Mouse (Mus musculus): ENCODE data around the gene Gas6.

DNA sequence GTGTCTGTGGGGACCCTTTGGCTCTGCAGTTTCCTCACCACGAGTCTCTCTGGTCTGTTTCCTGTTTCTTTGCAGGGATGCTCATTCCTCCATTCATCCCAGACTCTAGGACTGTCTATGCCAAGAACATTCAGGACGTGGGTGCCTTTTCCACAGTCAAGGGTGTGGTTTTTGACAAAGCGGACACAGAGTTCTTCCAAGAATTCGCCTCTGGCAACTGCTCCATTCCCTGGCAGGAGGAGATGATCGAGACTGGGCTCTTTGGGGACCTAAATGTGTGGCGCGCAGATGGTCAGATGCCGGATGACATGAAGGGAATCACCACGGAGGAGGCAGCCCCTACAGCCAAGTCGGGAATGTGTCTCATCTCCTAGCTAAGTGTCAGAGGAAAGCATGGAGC lies 78.4 kb downstream of the Gas6 start:
- no peak for TF ChIP-seq ZC3H11A (IDR thresholded peaks at IDR 0.05; ENCODE audit: borderline replicate concordance, low read depth, low read length)
- no peak for TF ChIP-seq ZNF384 (IDR thresholded peaks at IDR 0.05; ENCODE audit: low read depth, low read length)
- no peak for TF ChIP-seq HCFC1 (IDR thresholded peaks at IDR 0.05; ENCODE audit: borderline replicate concordance, insufficient read depth, low read length)
- no peak for TF ChIP-seq CHD2 (IDR thresholded peaks at IDR 0.05; ENCODE audit: low read depth, low read length)
- no peak for TF ChIP-seq MAFK (IDR thresholded peaks at IDR 0.05; ENCODE audit: insufficient read depth, low read depth, low read length)

All from ES-E14 (cell line).